Mouse (Mus musculus) neural tube, embryonic 15.5 days (tissue): ENCODE measurements around the gene Slc39a11. TPM values are rescaled to one million over a fixed set of nuclear protein-coding genes. Genes with fewer than 3 reads are reported as not detected.

ENCODE experiments used
- ATAC-seq: fragments of 200-750 bp; cut with Nextera tagmentation; 2 replicates; pipeline ENCODE4 v1.8.0; 2017; ENCODE audit warnings: mild to moderate bottlenecking, moderate TSS enrichment, moderate library complexity; ENCODE audit not compliant: low FRiP score
- H3K27ac ChIP-seq: fragments of 300-500 bp; sonication (generic); replicated peaks from 2 replicates; pipeline ENCODE4 v1.5.1; 2015; ENCODE audit warnings: mild to moderate bottlenecking, inconsistent platforms
- H3K27me3 ChIP-seq: fragments of 300-500 bp; sonication (generic); replicated peaks from 2 replicates; pipeline ENCODE4 v1.6.1; 2015; ENCODE audit warnings: inconsistent platforms
- H3K36me3 ChIP-seq: fragments of 300-500 bp; sonication (generic); 2 replicates; pipeline ENCODE4 v1.6.1; 2015; ENCODE audit warnings: inconsistent platforms
- H3K4me1 ChIP-seq: fragments of 300-500 bp; sonication (generic); 2 replicates; pipeline ENCODE4 v1.6.1; 2015; ENCODE audit warnings: inconsistent platforms
- H3K4me2 ChIP-seq: fragments of 300-500 bp; sonication (generic); 2 replicates; pipeline ENCODE4 v1.6.1; 2015; ENCODE audit warnings: inconsistent platforms, mild to moderate bottlenecking, moderate library complexity
- H3K4me3 ChIP-seq: fragments of 300-500 bp; sonication (generic); replicated peaks from 2 replicates; pipeline ENCODE4 v1.5.1; 2015; ENCODE audit warnings: mild to moderate bottlenecking, inconsistent platforms
- H3K9ac ChIP-seq: fragments of 300-500 bp; sonication (generic); replicated peaks from 2 replicates; pipeline ENCODE4 v1.6.1; 2015; ENCODE audit warnings: mild to moderate bottlenecking, inconsistent platforms
- H3K9me3 ChIP-seq: fragments of 300-500 bp; sonication (generic); replicated peaks from 2 replicates; pipeline ENCODE4 v1.6.1; 2016; ENCODE audit warnings: inconsistent platforms
- WGBS: fragments of 180-500 bp; shearing (Covaris S2); methylation state at CpG from one replicate; pipeline ENCODE4 v1.1.7; 2015; ENCODE audit warnings: mixed read lengths; 5-methylcytosine and 5-hydroxymethylcytosine counted together
- polyA plus RNA-seq: library from polyadenylated mRNA; unstranded; fragments of >200 nt; fragmentation: Nextera tagmentation; extraction: Ambion mirVana; gene quantifications from 2 replicates; pipeline ENCODE4 v1.2.1, GENCODE M21; 2015

The Slc39a11 gene
- polyA plus RNA-seq, 1 experiment from 2014 or later: 27.7 TPM

DNA sequence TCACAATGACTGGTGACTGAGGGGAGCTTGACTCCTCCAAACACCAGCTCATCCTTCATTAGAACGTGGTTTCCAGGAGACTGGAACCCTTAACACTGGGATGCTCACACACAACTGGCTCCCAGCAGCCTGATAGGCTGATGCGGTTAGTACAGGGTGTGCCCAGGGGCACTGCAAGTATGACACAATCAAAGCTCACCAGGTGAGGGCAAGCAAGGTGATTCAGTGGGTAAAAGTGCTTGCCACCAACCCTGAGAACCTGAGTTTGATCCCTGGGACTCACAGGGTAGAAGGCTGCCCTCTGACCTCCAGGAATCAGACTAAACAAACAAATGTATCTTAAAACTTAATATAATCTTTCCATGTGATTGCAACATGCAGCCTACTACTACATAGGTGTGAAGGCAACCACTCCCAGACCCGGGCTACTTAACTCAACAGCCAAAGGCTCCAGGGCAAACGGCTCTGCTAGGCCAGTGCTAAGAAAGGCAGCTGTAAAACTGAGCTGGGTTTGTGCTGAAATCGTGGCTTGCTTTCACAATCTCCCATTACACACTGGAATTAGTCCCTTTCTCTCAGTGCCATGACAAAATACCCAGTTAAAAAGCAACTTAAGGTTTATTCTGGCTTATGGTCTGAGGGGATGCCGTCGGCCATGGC lies 95.0 kb downstream of the Slc39a11 start:
- peaks cover 13% of the 10 kb centered on the region for H3K4me1 ChIP-seq
- WGBS: 78% methylated on average over 7 of the region's 7 CpGs
- no peak overlapping the region for H3K4me3 ChIP-seq
- H3K9me3 ChIP-seq: no peaks in the 10 kb centered on the region
- no peaks in the 10 kb centered on the region for H3K36me3 ChIP-seq
- no peak overlapping the region for H3K4me2 ChIP-seq
- peak overlapping the region; percentile 54; the same call in 1 of the 2 replicates for H3K27ac ChIP-seq
- no peak overlapping the region for H3K9ac ChIP-seq
- ATAC-seq: no peak
- no peaks in the 10 kb centered on the region for H3K27me3 ChIP-seq

GRCm38 (mm10) chr11:113554194-113554593 lies 95.7 kb downstream of the Slc39a11 start:
- no peak for ATAC-seq
- 70% methylated on average over 7 of the region's 7 CpGs for WGBS
- Histone ChIP-seq H3K9ac (no peak overlapping the region), H3K4me3 (no peak overlapping the region), H3K36me3 (no peaks in the 10 kb centered on the region), H3K4me2 (no peak overlapping the region), H3K4me1 (peaks cover 13% of the 10 kb centered on the region), H3K9me3 (no peaks in the 10 kb centered on the region), H3K27me3 (no peaks in the 10 kb centered on the region), H3K27ac (peak overlapping the region; percentile 54)

- H3K27ac ChIP-seq: peak overlapping the region; percentile 54
- peaks cover 13% of the 10 kb centered on the region for H3K4me1 ChIP-seq
- H3K4me3 ChIP-seq: no peak overlapping the region
- WGBS: 68% methylated on average over 13 of the region's 13 CpGs
- H3K27me3 ChIP-seq: no peaks in the 10 kb centered on the region
- H3K9me3 ChIP-seq: no peaks in the 10 kb centered on the region
- no peak for ATAC-seq
- no peak overlapping the region for H3K4me2 ChIP-seq
- no peaks in the 10 kb centered on the region for H3K36me3 ChIP-seq
- H3K9ac ChIP-seq: no peak overlapping the region
Observed at GRCm38 (mm10) chr11:113553605-113554004, 96.3 kb downstream of the Slc39a11 start.

DNA sequence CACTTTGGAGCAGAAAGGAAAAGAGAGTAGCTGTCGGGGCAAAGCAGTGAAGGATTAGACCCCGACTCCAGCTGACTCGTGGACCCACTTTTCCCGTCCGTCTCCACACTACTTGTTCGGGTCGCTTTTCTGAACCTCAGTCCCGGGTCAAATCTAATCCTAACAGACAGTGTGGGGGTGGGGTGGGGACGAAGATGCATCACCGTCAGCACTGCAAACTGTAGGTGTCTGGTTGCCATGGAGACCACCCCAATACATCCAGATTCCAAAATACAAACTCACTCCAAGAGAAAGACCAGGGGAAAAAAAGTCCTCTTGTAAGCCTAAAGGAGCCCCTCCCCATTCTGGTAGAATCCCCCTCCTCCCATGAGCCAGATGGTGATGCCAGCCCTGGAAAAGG lies 97.3 kb downstream of the Slc39a11 start:
- Histone ChIP-seq H3K9me3 (no peaks in the 10 kb centered on the region), H3K4me2 (no peak overlapping the region), H3K27me3 (no peaks in the 10 kb centered on the region), H3K4me3 (no peak overlapping the region), H3K36me3 (no peaks in the 10 kb centered on the region), H3K9ac (no peak overlapping the region), H3K4me1 (peaks cover 13% of the 10 kb centered on the region), H3K27ac (no peak overlapping the region)
- ATAC-seq: no peak
- 73% methylated on average over 10 of the region's 10 CpGs for WGBS

DNA sequence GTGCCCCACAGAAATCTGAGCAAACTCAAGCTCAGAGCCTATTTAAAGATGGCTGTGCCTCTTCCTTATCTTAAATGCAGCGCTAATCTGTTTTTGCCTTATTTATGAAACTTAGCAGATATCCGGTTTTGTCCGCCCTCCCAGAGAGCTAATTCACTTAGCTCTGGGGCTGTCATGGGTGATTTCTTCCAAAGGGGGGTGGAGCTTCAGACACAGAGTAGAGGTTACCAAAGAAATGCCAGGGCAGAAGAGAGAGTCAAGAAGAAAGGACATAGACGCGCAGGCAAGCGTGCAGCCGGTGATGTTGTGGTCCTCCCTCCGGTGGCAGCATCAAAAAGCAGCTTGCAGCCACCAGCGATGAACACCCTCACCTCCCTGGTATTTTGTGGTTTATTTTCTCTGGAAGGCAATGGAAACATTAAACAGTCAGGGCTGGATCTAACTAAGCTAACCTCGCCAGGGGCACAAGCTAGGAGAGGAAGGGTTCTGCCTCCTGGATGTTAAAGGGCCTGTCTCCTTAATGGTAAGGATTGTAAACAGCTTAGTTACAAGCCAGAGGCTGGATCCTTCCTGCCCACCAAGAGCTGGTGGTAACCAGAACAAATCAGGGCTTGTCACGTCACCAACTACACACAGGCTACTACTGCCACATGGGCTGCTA lies 103.5 kb downstream of the Slc39a11 start:
- no peaks in the 10 kb centered on the region for H3K4me1 ChIP-seq
- no peak overlapping the region for H3K4me2 ChIP-seq
- no peaks in the 10 kb centered on the region for H3K36me3 ChIP-seq
- no peaks in the 10 kb centered on the region for H3K27me3 ChIP-seq
- H3K27ac ChIP-seq: no peak overlapping the region
- 78% methylated on average over 11 of the region's 11 CpGs for WGBS
- no peaks in the 10 kb centered on the region for H3K9me3 ChIP-seq
- no peak for ATAC-seq
- H3K4me3 ChIP-seq: no peak overlapping the region
- H3K9ac ChIP-seq: no peak overlapping the region

DNA sequence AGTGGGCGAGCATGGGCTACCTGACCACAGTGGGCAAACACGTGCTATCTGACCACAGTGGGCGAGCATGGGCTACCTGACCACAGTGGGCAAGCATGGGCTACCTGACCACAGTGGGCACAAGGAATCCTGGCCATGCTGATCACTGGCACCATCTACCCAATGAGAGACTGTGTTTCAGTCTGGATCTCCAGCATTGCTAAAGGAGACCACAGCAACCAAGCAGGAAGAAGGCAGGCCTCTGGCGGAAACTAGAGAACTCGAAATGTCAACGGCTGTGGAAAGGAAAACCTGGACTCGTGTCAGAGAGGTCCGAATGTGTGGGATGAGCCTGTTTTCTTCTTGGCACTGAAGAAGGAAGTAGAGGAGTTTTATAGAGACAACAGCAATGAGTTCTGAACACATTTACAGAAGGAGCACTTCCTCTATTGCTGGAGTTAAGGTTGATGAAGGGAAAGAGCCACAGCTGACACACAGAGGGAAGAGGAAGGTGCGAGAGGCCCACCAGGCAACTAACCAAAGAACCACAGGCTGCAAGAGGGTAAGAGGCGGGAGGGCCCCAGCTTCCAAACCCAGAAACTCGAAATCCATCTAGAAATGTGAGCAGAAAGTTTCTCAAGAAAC lies 105.8 kb downstream of the Slc39a11 start:
- ATAC-seq: no peak
- no peaks in the 10 kb centered on the region for H3K9me3 ChIP-seq
- no peak overlapping the region for H3K27ac ChIP-seq
- 92% methylated on average over 11 of the region's 11 CpGs for WGBS
- H3K4me1 ChIP-seq: peaks cover 4% of the 10 kb centered on the region
- H3K36me3 ChIP-seq: no peaks in the 10 kb centered on the region
- no peaks in the 10 kb centered on the region for H3K27me3 ChIP-seq
- no peak overlapping the region for H3K9ac ChIP-seq
- no peak overlapping the region for H3K4me2 ChIP-seq
- no peak overlapping the region for H3K4me3 ChIP-seq

DNA sequence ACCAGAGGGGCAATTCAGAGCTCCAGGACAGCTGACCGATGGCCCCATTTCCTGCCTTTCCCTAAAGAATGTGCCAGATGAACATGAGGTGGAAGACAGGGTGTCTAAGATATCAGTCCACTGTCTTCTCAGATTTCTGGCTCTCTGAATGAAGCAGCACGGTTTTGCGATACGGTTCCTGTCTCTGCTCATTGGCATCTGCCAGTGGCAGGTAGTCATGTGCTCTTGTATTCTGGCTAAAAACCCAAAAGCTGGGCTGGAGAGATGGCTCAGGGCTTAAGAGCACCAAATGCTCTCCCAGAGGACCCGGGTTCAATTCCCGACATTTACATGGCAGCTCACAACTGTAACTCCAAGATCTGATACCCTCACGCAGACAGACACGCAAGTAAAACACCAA lies 108.8 kb downstream of the Slc39a11 start:
- Histone ChIP-seq H3K36me3 (no peaks in the 10 kb centered on the region), H3K9ac (no peak overlapping the region), H3K4me2 (no peak overlapping the region), H3K27me3 (no peaks in the 10 kb centered on the region), H3K4me1 (peaks cover 4% of the 10 kb centered on the region), H3K9me3 (no peaks in the 10 kb centered on the region), H3K27ac (no peak overlapping the region), H3K4me3 (no peak overlapping the region)
- no peak for ATAC-seq
- 98% methylated on average over 8 of the region's 8 CpGs for WGBS

- H3K4me3 ChIP-seq: no peak overlapping the region
- H3K9me3 ChIP-seq: no peaks in the 10 kb centered on the region
- 22% methylated on average over 15 of the region's 15 CpGs for WGBS
- H3K36me3 ChIP-seq: no peaks in the 10 kb centered on the region
- ATAC-seq: peak; percentile 63; the same call in 1 of the 2 replicates
- peaks cover 6% of the 10 kb centered on the region for H3K4me1 ChIP-seq
- no peaks in the 10 kb centered on the region for H3K27me3 ChIP-seq
- H3K9ac ChIP-seq: 0 out of 2 replicates have a peak overlapping the region, but pooled peaks have one; percentile 7
- H3K4me2 ChIP-seq: peak overlapping the region; percentile 37
- H3K27ac ChIP-seq: peak overlapping the region; percentile 37; the same call in 1 of the 2 replicates
Observed at GRCm38 (mm10) chr11:113539502-113540209, 110.2 kb downstream of the Slc39a11 start.

GRCm38 (mm10) chr11:113539079-113539478 lies 110.8 kb downstream of the Slc39a11 start:
- no peak for ATAC-seq
- 40% methylated on average over 6 of the region's 6 CpGs for WGBS
- H3K27ac ChIP-seq: no peak overlapping the region

DNA sequence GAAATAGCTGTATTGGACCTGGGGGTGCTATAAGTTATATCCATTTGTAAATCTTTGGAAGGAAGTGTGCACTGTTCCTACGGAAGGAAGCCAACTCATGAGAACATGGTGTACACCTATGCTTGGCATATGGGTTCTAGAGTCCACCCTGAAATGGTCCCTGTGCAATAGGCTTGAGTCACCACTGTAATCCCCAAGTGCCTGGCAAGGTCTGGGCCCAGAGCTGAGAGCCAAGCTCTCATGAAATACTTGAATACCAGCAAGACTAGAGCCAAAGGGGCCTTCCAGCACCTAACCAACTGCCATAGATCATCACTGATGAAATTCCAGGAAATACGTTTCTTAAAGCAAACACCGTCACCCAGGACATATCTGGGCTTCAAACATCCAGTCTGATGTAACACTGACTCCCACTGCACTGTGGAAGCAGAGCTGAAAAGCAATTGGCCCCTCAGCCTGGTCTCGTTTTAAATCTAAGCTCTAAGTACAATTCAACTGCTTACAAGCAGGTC lies 111.4 kb downstream of the Slc39a11 start:
- no peak for ATAC-seq
- no peaks in the 10 kb centered on the region for H3K27me3 ChIP-seq
- H3K4me2 ChIP-seq: no peak overlapping the region
- H3K36me3 ChIP-seq: no peaks in the 10 kb centered on the region
- peaks cover 18% of the 10 kb centered on the region for H3K4me1 ChIP-seq
- no peak overlapping the region for H3K27ac ChIP-seq
- H3K9me3 ChIP-seq: no peaks in the 10 kb centered on the region
- WGBS: 85% methylated on average over 4 of the region's 4 CpGs
- H3K9ac ChIP-seq: no peak overlapping the region
- H3K4me3 ChIP-seq: no peak overlapping the region

More at GRCm38 (mm10) chr11:113539079-113539478, 110.8 kb downstream of the Slc39a11 start:
- no peaks in the 10 kb centered on the region for H3K9me3 ChIP-seq
- H3K4me3 ChIP-seq: no peak overlapping the region
- no peaks in the 10 kb centered on the region for H3K36me3 ChIP-seq
- peak overlapping the region; percentile 37; the same call in 1 of the 2 replicates for H3K4me2 ChIP-seq
- 0 out of 2 replicates have a peak overlapping the region, but pooled peaks have one; percentile 7 for H3K9ac ChIP-seq
- H3K27me3 ChIP-seq: no peaks in the 10 kb centered on the region
- peaks cover 12% of the 10 kb centered on the region for H3K4me1 ChIP-seq

DNA sequence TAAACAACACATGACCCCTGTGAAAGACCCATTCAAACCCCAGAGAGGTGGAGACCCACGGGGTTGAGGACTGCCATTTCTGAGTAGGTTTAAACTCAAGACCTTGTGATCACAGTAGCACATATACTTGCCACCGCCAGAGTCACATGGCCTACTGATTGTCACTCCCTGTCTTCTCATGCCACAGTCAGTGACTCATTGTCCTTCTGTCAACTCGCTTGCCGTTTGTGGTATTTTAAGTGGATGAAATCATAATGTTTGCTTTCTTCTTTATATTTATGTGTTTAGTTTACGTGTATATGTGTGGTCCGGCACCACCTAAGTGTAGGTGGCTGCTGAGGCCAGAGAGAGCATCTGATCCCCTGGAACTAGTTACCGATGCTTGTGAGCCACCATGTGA lies 112.2 kb downstream of the Slc39a11 start:
- H3K27me3 ChIP-seq: no peaks in the 10 kb centered on the region
- no peaks in the 10 kb centered on the region for H3K36me3 ChIP-seq
- H3K4me1 ChIP-seq: peaks cover 19% of the 10 kb centered on the region
- H3K27ac ChIP-seq: no peak overlapping the region
- H3K4me3 ChIP-seq: no peak overlapping the region
- no peak overlapping the region for H3K9ac ChIP-seq
- 89% methylated on average over 7 of the region's 7 CpGs for WGBS
- ATAC-seq: no peak
- no peak overlapping the region for H3K4me2 ChIP-seq
- no peaks in the 10 kb centered on the region for H3K9me3 ChIP-seq
